Mouse (Mus musculus) stomach, postnatal 0 days (tissue): ENCODE results near the gene Igsf1.

Experiments used
- CTCF ChIP-seq: IDR thresholded peaks from 2 replicates; pipeline ENCODE4 v1.5.1; 2016; ENCODE audit warnings: antibody characterized with exemption, low read depth, mild to moderate bottlenecking, moderate library complexity
- EP300 ChIP-seq: optimal IDR thresholded peaks from 2 replicates; pipeline ENCODE3; 2016; ENCODE audit warnings: antibody characterized with exemption

- TF ChIP-seq CTCF (no peak), EP300 (no peak)
Observed at GRCm38 (mm10) chrX:49734959-49735358, 62.6 kb downstream of the Igsf1 start, which contains the start of gene Olfr1321.
